Mouse (Mus musculus): ENCODE measurements around the gene Adam15.

DNA sequence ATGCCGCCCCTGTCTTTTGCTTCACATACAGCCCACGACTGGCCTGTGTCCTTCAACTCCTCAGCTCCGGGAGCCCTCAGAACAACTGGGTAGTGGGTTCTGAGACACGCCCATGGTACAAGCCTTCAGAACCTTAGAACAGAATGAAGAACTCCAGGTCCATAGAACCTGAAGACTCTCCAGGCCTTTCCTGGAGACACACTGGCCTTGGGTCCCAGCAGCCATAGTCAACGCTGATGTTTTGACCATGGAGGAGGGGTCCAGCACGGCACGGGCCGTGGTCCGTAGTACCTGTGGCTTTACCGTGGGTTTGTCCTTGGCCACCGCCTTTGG is 15.3 kb upstream of the Adam15 start, which contains the start of gene Dcst1:
- TF ChIP-seq UBTF (IDR thresholded peaks at IDR 0.05; ENCODE audit: borderline replicate concordance, insufficient read depth, low read depth, low read length) (no peak), CTCF (IDR thresholded peaks at IDR 0.05 in 2 of 3, conservative IDR thresholded peaks at IDR 0.05 in 1 of 3; ENCODE audit: control insufficient read depth in 1 of 3, insufficient read depth in 1 of 3, low read depth in 2 of 3, low read length in 3 of 3, poor library complexity in 1 of 3, severe bottlenecking in 1 of 3) (no peak), POLR2AphosphoS2 (IDR thresholded peaks at IDR 0.05; ENCODE audit: low read length) (no peak), RAD21 (IDR thresholded peaks at IDR 0.05; ENCODE audit: low read depth, low read length) (no peak), EP300 (IDR thresholded peaks at IDR 0.05; ENCODE audit: low read depth in 1 of 2, low read length in 2 of 2) (no peak), BHLHE40 (IDR thresholded peaks at IDR 0.05; ENCODE audit: borderline replicate concordance, low read depth, low read length) (no peak), RCOR1 (IDR thresholded peaks at IDR 0.05; ENCODE audit: low read depth, low read length) (no peak), ZKSCAN1 (IDR thresholded peaks at IDR 0.05; ENCODE audit: low read depth, low read length) (no peak), MAX (IDR thresholded peaks at IDR 0.05; ENCODE audit: low read length) (no peak), POLR2A (IDR thresholded peaks at IDR 0.05; ENCODE audit: control insufficient read depth in 1 of 2, insufficient read depth in 1 of 2, low read depth in 1 of 2, low read length in 2 of 2, poor library complexity in 1 of 2) (no peak)

Data from MEL (cell line).